8 mouse cellular contexts compared by ENCODE assay signal in genomic region chr6:30805053-30805752, GRCm38 (mm10).
A peak's percentile ranks its signal among the peaks of the same experiment; 100 is the strongest.
DNase-seq lines count a peak whose midpoint lies in the region; ATAC-seq and TF ChIP-seq lines count a peak whose summit lies in the region.

No protein-coding gene starts in this region.

- 84% methylated on average over 5 of the region's 5 CpGs for WGBS in lung, embryonic 15.5 days
- 90% methylated on average over 5 of the region's 5 CpGs for WGBS in lung, adult 2 months
- 95% methylated on average over 5 of the region's 5 CpGs for WGBS in hindbrain, embryonic 11.5 days
- WGBS in neural tube, embryonic 14.5 days: 96% methylated on average over 5 of the region's 5 CpGs

- ATAC-seq in lung, embryonic 15.5 days (ENCODE audit: borderline replicate concordance, extremely low read depth, low FRiP score, low TSS enrichment): 0 out of 2 replicates have a peak, but pooled peaks have one; percentile 23
- peak; percentile 14; the same call in 1 of the 2 replicates for ATAC-seq in hindbrain, embryonic 11.5 days (ENCODE audit: low FRiP score)
- ATAC-seq in neural tube, embryonic 14.5 days (ENCODE audit: low read depth): peak; percentile 61; the same call in 1 of the 2 replicates

- no peaks in the 10 kb centered on the region for H3K27me3 ChIP-seq in lung, embryonic 15.5 days
- no peaks in the 10 kb centered on the region for H3K27me3 ChIP-seq in hindbrain, embryonic 11.5 days (ENCODE audit: control insufficient read depth, insufficient read depth, low read length)
- no peaks in the 10 kb centered on the region for H3K27me3 ChIP-seq in neural tube, embryonic 14.5 days (ENCODE audit: control insufficient read depth, insufficient read depth, low read length)

- no peaks in the 10 kb centered on the region for H3K9me3 ChIP-seq in lung, embryonic 15.5 days
- H3K9me3 ChIP-seq in hindbrain, embryonic 11.5 days (ENCODE audit: control insufficient read depth, low read length): no peaks in the 10 kb centered on the region
- no peaks in the 10 kb centered on the region for H3K9me3 ChIP-seq in neural tube, embryonic 14.5 days (ENCODE audit: control insufficient read depth, low read length)

- H3K36me3 ChIP-seq in lung, embryonic 15.5 days: peaks cover 8% of the 10 kb centered on the region; the same call in 1 of the 2 replicates
- H3K36me3 ChIP-seq in hindbrain, embryonic 11.5 days (ENCODE audit: control insufficient read depth, insufficient read depth, low read length): peaks cover 7% of the 10 kb centered on the region; the same call in 1 of the 2 replicates
- peaks cover 20% of the 10 kb centered on the region for H3K36me3 ChIP-seq in neural tube, embryonic 14.5 days (ENCODE audit: control insufficient read depth, insufficient read depth, low read length)

- H3K4me3 ChIP-seq in lung, embryonic 15.5 days: no peak overlapping the region
- no peak overlapping the region for H3K4me3 ChIP-seq in lung, adult 2 months (replicated peaks; ENCODE audit: extremely low read depth, low read depth, low read length)
- no peak overlapping the region for H3K4me3 ChIP-seq in hindbrain, embryonic 11.5 days (ENCODE audit: low read depth, low read length)
- no peak overlapping the region for H3K4me3 ChIP-seq in neural tube, embryonic 14.5 days (ENCODE audit: low read depth, low read length)

- TF ChIP-seq CTCF in lung, adult 2 months (IDR thresholded peaks at IDR 0.05; ENCODE audit: insufficient read depth, low read length): no peak

- no peak overlapping the region for H3K27ac ChIP-seq in lung, embryonic 15.5 days
- H3K27ac ChIP-seq in hindbrain, embryonic 11.5 days (ENCODE audit: low read depth, low read length): no peak overlapping the region
- no peak overlapping the region for H3K27ac ChIP-seq in neural tube, embryonic 14.5 days (ENCODE audit: low read depth, low read length)

- DNase-seq in frontal cortex, postnatal 36 days (ENCODE audit: low spot score in 2 of 2): peak; percentile 8 to 15
- DNase-seq in frontal cortex, postnatal 25 days (ENCODE audit: low spot score in 2 of 2): no peak
- DNase-seq in lung, adult 2 months: no peak
- DNase-seq in hindbrain, embryonic 11.5 days (ENCODE audit: low spot score): no peak
- DNase-seq in retina, embryonic 14.5 days (ENCODE audit: low spot score): no peak
- no peak for DNase-seq in cerebellum, adult 9-10 months

- TF ChIP-seq POLR2A in lung, adult 2 months (IDR thresholded peaks at IDR 0.05; ENCODE audit: borderline replicate concordance, extremely low read depth, low read depth, low read length): no peak

- no peak overlapping the region for H3K9ac ChIP-seq in lung, embryonic 15.5 days
- H3K9ac ChIP-seq in hindbrain, embryonic 11.5 days (ENCODE audit: low read depth, low read length): no peak overlapping the region
- no peak overlapping the region for H3K9ac ChIP-seq in neural tube, embryonic 14.5 days (replicated peaks; ENCODE audit: low read depth, low read length)

- H3K4me2 ChIP-seq in lung, embryonic 15.5 days: no peak overlapping the region
- H3K4me2 ChIP-seq in hindbrain, embryonic 11.5 days (replicated peaks; ENCODE audit: low read depth, low read length): no peak overlapping the region
- H3K4me2 ChIP-seq in neural tube, embryonic 14.5 days (ENCODE audit: low read depth, low read length): no peak overlapping the region

- H3K4me1 ChIP-seq in lung, embryonic 15.5 days: no peaks in the 10 kb centered on the region
- H3K4me1 ChIP-seq in lung, adult 2 months (ENCODE audit: control insufficient read depth, insufficient read depth, low read length): no peaks in the 10 kb centered on the region
- H3K4me1 ChIP-seq in hindbrain, embryonic 11.5 days (replicated peaks; ENCODE audit: control insufficient read depth, insufficient read depth, low read length): no peaks in the 10 kb centered on the region
- H3K4me1 ChIP-seq in neural tube, embryonic 14.5 days (ENCODE audit: control insufficient read depth, insufficient read depth, low read length): no peaks in the 10 kb centered on the region

Comparison
In these comparisons a context has a peak if more than half of its experiments do, and no peak if none do; other contexts are left out.
1. DNase-seq: peak in frontal cortex, postnatal 36 days (2 of 2); none in frontal cortex, postnatal 25 days (0 of 2), lung, adult 2 months (single experiment), hindbrain, embryonic 11.5 days (single experiment), retina, embryonic 14.5 days (single experiment) and cerebellum, adult 9-10 months (single experiment).
2. Peak in every context shown above with its lines, with median percentiles within 50 percentile points of each other: ATAC-seq.